Mouse (Mus musculus) forebrain, embryonic 10.5 days (tissue): ENCODE results near the gene Dip2b. TPM values are rescaled to one million over a fixed set of nuclear protein-coding genes. Genes with fewer than 3 reads are reported as not detected.

Source experiments
- DNase-seq: peaks from one replicate; pipeline ENCODE4 v3.0.0-alpha.2; 2017; ENCODE audit warnings: low spot score; ENCODE audit errors: extremely low spot score
- H3K27ac ChIP-seq: fragments of 300-500 bp; sonication (generic); 2 replicates; pipeline ENCODE4 v1.5.1; 2016; ENCODE audit warnings: mild to moderate bottlenecking
- H3K27me3 ChIP-seq: fragments of 300-500 bp; sonication (generic); 2 replicates; pipeline ENCODE4 v1.6.1; 2016; ENCODE audit warnings: mild to moderate bottlenecking; ENCODE audit not compliant: poor library complexity, severe bottlenecking
- H3K36me3 ChIP-seq: fragments of 300-500 bp; sonication (generic); replicated peaks from 2 replicates; pipeline ENCODE4 v1.6.1; 2016; ENCODE audit warnings: mild to moderate bottlenecking, moderate library complexity
- H3K4me1 ChIP-seq: fragments of 300-500 bp; sonication (generic); 2 replicates; pipeline ENCODE4 v1.6.1; 2016
- H3K4me3 ChIP-seq: fragments of 300-500 bp; sonication (generic); 2 replicates; pipeline ENCODE4 v1.5.1; 2016; ENCODE audit warnings: mild to moderate bottlenecking, moderate library complexity
- H3K9me3 ChIP-seq: fragments of 300-500 bp; sonication (generic); 2 replicates; pipeline ENCODE4 v1.6.1; 2016; ENCODE audit warnings: mild to moderate bottlenecking, moderate library complexity
- WGBS: fragments of 180-500 bp; shearing (Covaris S2); methylation state at CpG from one replicate; pipeline ENCODE4 v1.1.7; 2016; 5-methylcytosine and 5-hydroxymethylcytosine counted together
- polyA plus RNA-seq: library from polyadenylated mRNA; unstranded; fragments of >200 nt; fragmentation: Nextera tagmentation; extraction: Ambion mirVana; gene quantifications from 2 replicates; pipeline ENCODE4 v1.2.1, GENCODE M21; 2016

Dip2b gene
- polyA plus RNA-seq, 1 experiment from 2014 or later, result 17.4 TPM

DNA sequence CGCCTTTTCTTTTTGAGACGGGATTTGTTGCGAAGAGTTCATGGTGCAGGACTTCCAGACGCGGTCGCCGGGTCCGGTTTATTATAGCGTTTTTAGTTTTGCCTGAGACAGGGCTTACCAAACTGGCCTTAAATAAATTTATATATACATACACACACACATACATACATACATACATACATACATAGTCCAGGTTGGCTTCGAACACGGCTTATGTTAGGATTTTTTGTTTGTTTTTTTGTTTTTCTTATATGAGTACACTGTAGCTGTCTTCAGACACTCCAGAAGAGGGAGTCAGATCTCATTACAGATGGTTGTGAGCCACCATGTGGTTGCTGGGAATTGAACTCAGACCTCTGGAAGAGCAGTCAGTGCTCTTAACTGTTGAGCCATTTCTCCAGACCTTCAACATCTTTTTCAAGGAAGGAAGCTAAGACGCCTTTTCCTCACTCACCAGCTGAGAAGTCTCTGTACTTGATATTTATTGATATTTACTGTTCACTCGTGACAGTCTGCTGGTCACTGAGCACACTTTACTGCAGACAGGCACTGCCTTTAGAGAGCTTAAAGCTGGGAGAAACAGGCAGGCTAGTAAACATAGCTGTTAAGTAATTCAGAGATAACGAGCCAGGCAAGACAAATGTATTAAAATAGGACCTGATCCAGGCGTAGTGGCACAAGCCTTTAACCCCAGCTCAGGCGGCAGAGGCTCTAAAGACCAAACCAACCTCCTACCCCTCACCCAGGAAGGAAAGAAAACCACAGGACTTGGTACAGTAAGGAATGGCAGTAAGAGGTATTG, 190.3 kb downstream of the Dip2b start:
- Histone ChIP-seq H3K4me3 (peak overlapping the region; percentile 86), H3K27me3 (no peaks in the 10 kb centered on the region), H3K36me3 (peaks cover 49% of the 10 kb centered on the region), H3K27ac (peak overlapping the region; percentile 100), H3K9me3 (peaks cover 3% of the 10 kb centered on the region; the same call in 1 of the 2 replicates), H3K4me1 (peaks cover 23% of the 10 kb centered on the region)
- 20% methylated on average over 16 of the region's 16 CpGs for WGBS
- no peak for DNase-seq

DNA sequence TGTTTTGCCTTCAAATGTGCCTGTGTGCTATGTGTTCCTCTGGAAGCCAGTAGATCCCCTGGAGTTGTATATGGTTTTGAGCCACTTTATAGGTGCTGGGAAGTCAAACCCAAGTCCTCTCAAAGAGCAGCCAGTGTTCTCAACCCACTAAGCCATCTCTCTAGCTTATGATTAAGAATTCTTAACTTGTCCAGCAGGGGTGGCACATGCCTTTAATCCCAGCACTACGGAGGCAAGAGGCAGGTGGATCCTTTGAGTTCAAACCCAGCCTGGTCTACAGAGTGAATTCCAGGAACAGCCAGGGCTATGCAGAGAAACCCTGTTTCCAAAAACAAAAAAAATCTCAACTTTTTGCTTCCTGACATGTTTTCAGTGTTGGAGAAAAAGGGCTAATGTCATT, 192.2 kb downstream of the Dip2b start:
- no peaks in the 10 kb centered on the region for H3K9me3 ChIP-seq
- no peak for DNase-seq
- no peaks in the 10 kb centered on the region for H3K27me3 ChIP-seq
- no peak overlapping the region for H3K27ac ChIP-seq
- peaks cover 23% of the 10 kb centered on the region for H3K4me1 ChIP-seq
- H3K36me3 ChIP-seq, result peaks cover 49% of the 10 kb centered on the region
- no peak overlapping the region for H3K4me3 ChIP-seq
- WGBS, result 81% methylated on average over 1 of the region's 1 CpGs

DNA sequence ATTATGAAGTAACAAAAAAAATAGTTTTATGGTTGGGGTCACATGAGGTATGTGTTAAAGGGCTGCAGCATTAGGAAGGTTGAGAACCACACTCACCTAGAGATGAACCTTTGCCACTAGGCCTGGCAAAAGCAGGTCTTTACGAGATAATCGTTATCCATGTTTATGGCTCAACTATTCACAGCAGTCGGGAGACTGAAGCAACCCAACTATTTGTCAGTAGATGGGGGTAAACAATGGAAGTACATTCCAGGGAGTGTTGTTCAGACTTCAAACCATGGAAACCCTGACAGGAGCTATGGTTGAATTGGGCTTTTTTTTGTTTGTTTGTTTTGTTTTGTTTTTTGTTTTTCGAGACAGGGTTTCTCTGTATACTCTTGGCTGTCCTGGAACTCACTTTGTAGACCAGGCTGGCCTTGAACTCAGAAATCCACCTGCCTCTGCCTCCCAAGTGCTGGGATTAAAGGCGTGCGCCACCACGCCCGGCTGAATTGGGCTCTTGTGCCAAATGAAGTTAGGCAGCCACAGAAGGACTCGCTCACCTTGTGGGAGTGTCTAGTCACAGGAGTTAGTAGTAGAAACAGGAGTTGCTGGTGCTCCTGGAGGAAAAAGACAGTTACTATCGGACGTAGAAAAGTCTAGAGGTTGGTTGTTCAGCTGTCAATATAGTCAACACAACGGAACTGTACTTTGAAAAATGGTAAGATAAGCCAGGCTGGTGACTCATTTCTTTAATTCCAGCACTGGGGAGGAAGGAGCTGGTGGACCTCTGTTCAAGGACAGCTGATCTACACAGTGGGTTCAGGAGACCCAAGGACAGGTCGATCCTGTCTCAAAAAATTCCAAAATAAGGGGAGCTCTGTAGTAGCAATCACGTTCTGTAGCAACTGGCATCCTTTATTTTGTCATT, 193.4 kb downstream of the Dip2b start:
- whole genome bisulfite sequencing, result 95% methylated on average over 14 of the region's 14 CpGs
- H3K36me3 ChIP-seq, result peaks cover 58% of the 10 kb centered on the region
- DNase-seq, result no peak

DNA sequence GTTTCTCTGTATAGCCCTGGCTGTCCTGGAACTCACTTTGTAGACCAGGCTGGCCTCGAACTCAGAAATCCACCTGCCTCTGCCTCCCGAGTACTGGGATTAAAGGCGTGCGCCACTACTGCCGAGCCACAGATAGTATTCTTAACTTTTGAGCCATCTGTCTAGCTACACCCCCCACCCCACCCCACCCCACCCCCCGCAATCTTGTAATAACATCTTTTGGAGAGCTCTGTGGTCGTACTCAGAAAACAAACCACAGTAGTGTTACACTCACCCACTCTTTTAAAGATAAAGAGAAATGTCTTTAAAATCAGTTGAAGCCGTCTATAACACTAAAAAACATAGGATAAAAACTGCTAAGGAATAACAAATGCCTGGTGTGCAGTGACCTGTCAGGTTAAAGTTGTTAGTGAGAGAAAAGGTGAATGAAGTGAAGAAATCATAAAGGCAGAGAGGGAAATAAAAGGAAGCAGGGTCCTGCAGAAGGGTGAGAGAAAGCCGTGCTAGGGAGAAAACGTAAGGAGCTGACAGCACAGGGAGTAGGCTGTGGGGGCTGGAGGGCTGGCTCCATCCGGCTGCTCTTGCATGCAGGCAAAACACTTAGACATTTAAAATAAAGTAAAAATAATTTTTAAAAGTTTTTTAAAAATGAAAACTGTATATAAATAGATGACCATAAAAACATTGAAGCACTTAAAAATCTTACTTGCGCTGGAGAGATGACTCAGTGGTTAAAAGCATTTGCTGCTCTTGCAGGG, 196.9 kb downstream of the Dip2b start:
- no peak for DNase-seq
- WGBS, result 93% methylated on average over 12 of the region's 12 CpGs
- H3K9me3 ChIP-seq, result no peaks in the 10 kb centered on the region
- no peaks in the 10 kb centered on the region; the same call in 1 of the 2 replicates for H3K4me1 ChIP-seq
- H3K4me3 ChIP-seq, result no peak overlapping the region
- no peak overlapping the region for H3K27ac ChIP-seq
- peaks cover 92% of the 10 kb centered on the region for H3K36me3 ChIP-seq
- H3K27me3 ChIP-seq, result no peaks in the 10 kb centered on the region

More for the DNA sequence above, 193.4 kb downstream of the Dip2b start:
- H3K9me3 ChIP-seq, result no peaks in the 10 kb centered on the region
- H3K27me3 ChIP-seq, result no peaks in the 10 kb centered on the region
- no peak overlapping the region for H3K4me3 ChIP-seq
- H3K27ac ChIP-seq, result no peak overlapping the region
- peaks cover 19% of the 10 kb centered on the region for H3K4me1 ChIP-seq

DNA sequence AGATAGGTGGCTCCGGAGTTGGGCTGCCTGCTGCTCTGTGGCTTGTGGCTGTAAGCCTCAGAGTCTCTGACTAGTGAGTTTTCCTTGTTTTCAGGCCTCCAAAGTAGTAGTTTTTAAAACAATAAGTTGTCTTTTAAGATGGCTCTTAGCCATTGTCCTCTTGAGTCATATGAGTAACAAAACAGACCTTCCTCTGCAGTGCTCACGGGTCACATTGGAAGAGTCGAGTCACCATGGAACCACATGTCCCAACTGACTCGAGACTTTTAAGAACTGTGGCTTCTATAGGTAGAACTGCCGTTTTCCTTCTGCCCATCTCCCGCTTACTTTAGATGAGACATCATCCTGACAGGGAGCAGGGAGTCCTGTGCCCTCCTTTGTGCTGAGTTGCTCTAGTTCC, 198.5 kb downstream of the Dip2b start:
- 89% methylated on average over 6 of the region's 6 CpGs for WGBS
- no peak for DNase-seq
- H3K4me3 ChIP-seq, result no peak overlapping the region
- no peaks in the 10 kb centered on the region for H3K4me1 ChIP-seq
- H3K36me3 ChIP-seq, result peaks cover 99% of the 10 kb centered on the region
- H3K9me3 ChIP-seq, result no peaks in the 10 kb centered on the region
- H3K27ac ChIP-seq, result no peak overlapping the region
- no peaks in the 10 kb centered on the region for H3K27me3 ChIP-seq

DNA sequence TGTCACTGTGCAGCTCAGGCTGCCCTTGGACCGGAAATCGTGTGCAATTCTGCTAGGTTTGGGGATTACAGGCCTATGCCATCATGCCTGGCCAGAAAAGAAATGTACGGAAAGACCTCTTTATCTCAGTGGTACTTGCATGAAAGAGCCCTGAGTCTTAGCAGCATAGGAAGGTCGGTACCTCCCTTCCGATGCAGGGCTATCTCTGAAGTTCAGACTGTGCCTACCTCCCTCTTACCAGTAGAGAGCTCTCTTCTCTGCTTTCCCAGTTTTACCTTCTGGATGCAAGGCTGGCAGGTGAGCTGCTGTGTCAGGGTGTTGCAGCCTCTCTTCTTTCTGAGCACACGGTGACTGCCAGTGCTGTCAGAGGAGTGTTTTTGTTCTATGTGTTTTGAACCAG, 203.3 kb downstream of the Dip2b start:
- no peak for DNase-seq
- no peaks in the 10 kb centered on the region for H3K9me3 ChIP-seq
- no peaks in the 10 kb centered on the region for H3K4me1 ChIP-seq
- H3K27me3 ChIP-seq, result no peaks in the 10 kb centered on the region
- H3K4me3 ChIP-seq, result no peak overlapping the region
- WGBS, result 98% methylated on average over 6 of the region's 6 CpGs
- H3K36me3 ChIP-seq, result peaks cover 99% of the 10 kb centered on the region
- H3K27ac ChIP-seq, result no peak overlapping the region

DNA sequence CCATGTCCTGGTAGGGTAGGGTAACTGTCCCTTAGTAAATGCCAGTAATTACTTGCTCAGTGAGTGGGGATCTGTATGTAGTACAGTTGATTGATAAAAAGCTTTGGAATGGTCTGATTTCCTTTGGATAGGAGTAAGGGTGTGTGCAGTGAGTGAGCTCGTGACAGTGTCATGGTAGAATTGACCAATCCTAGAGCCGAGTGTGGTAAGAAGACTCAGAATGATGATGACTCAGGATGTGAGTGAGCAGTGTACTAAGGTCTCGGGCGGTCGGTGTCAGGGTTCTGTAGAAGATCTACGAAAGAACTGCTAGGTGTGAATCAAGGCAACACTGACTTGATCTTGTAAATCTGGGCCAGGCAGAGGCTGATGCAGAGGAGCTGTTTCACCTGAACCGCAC, 207.5 kb downstream of the Dip2b start:
- peaks cover 100% of the 10 kb centered on the region for H3K36me3 ChIP-seq
- 95% methylated on average over 7 of the region's 7 CpGs for WGBS
- H3K27ac ChIP-seq, result no peak overlapping the region
- no peak overlapping the region for H3K4me3 ChIP-seq
- no peaks in the 10 kb centered on the region for H3K4me1 ChIP-seq
- H3K9me3 ChIP-seq, result no peaks in the 10 kb centered on the region
- H3K27me3 ChIP-seq, result no peaks in the 10 kb centered on the region
- DNase-seq, result no peak

DNA sequence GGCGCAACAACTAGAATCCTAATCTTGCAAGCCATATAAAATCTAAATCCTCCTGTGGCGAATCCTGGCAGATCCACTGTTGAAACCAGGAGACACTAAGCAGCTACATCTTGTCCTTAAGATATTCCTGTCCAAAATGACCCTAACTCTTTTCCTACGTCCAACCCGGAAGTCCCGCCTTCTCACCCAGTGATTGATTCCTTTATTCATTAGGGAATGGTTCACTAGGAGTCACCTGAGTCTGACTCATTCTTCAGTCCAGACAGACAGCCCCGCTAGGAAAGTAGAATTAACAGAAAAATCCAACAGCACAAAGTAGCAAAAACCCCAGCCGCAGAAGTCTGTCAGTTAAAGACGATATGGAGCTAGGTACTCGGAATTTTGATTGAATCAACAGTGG, 208.8 kb downstream of the Dip2b start:
- 96% methylated on average over 9 of the region's 9 CpGs for WGBS
- H3K9me3 ChIP-seq, result no peaks in the 10 kb centered on the region
- H3K4me1 ChIP-seq, result no peaks in the 10 kb centered on the region
- no peaks in the 10 kb centered on the region for H3K27me3 ChIP-seq
- H3K36me3 ChIP-seq, result peaks cover 100% of the 10 kb centered on the region
- H3K4me3 ChIP-seq, result no peak overlapping the region
- DNase-seq, result no peak
- no peak overlapping the region for H3K27ac ChIP-seq

DNA sequence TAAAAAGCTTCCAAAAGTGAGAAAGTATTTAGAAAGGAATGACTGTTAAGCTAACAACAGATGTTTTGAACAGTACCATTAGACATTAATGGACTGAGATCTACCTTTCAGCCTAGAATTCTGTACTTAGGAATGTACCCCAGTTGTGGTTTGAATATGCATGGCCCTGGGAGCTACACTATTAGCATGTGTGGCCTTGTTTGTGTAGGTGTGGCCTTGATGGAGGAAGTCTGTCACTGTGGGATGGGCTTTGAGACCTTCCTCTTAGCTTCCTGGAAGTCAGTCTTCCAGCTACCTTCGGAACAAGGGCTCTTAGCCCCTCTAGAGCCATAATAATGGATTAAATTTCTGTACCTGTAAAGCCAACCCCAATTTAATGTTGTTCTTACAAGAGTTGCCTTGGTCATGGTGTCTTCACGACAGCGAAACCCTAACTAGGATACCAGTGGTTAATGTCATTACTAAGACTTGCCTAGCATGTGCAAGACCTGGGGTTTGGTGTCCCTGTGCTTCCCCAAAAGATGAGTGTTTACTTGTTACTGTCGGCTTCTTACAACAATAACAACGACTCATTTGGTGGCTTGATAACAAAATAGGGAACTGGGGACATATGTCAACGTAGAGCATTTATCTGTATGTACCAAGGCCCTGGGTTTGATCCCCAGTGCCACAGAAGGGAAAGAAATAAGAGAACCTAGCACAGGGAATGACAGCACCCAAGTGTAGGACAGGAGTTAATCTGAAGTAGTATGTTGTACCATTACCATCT, 210.4 kb downstream of the Dip2b start:
- Histone ChIP-seq H3K27ac (no peak overlapping the region), H3K4me3 (no peak overlapping the region), H3K4me1 (no peaks in the 10 kb centered on the region), H3K27me3 (no peaks in the 10 kb centered on the region), H3K9me3 (no peaks in the 10 kb centered on the region), H3K36me3 (peaks cover 100% of the 10 kb centered on the region)
- DNase-seq, result no peak
- 95% methylated on average over 6 of the region's 6 CpGs for WGBS

DNA sequence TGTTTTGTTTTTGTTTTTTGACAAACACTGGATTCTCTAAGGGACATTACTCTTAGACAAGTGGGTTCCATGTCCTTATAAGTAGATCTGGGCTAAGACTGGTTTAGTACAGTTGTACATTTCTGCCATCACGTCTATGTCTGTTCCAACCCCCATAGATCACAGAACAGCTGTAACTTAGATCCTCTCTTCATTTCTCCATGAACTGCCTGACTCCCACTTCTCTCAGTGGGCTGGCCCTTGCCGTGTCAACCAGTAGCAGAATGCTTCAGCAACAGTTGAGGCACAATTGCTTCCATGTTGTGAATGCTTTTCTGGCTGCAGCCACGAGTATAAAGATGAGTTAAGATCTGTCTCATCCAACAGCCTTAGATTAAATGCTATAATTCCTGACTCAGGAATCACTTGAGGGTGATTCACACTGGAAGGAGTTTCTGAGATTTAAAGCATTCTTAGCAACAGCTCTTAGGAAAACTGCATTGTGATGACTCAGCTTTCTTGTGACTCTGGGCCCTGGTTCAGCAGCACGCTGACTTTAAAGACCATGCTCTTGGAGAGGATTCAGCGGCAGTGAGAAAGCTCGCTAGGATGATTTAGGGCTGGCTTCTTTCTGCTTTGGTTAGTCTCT, 212.8 kb downstream of the Dip2b start:
- DNase-seq, result no peak
- Histone ChIP-seq H3K4me1 (no peaks in the 10 kb centered on the region), H3K36me3 (peaks cover 100% of the 10 kb centered on the region), H3K9me3 (no peaks in the 10 kb centered on the region), H3K4me3 (no peak overlapping the region), H3K27ac (no peak overlapping the region), H3K27me3 (no peaks in the 10 kb centered on the region)
- 93% methylated on average over 6 of the region's 6 CpGs for WGBS

DNA sequence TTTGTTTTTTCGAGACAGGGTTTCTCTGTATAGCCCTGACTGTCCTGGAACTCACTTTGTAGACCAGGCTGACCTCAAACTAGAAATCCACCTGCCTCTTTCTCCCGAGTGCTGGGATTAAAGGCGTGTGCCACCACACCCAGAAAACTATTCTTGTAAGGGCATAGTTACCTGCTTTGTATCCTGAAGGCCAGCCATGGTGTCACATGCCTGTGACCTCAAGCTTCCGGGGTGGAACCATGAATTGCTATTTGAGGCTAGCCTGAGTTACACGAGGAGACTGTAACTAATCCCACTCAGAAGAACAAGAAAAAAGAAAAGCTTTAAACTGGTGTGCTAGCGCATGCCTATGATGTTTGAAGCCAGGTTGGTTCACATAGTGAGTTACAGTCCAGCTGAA, 217.9 kb downstream of the Dip2b start:
- Histone ChIP-seq H3K27ac (no peak overlapping the region), H3K27me3 (no peaks in the 10 kb centered on the region), H3K4me3 (no peak overlapping the region), H3K9me3 (no peaks in the 10 kb centered on the region), H3K4me1 (no peaks in the 10 kb centered on the region), H3K36me3 (peaks cover 91% of the 10 kb centered on the region)
- DNase-seq, result no peak
- WGBS, result 93% methylated on average over 6 of the region's 6 CpGs

DNA sequence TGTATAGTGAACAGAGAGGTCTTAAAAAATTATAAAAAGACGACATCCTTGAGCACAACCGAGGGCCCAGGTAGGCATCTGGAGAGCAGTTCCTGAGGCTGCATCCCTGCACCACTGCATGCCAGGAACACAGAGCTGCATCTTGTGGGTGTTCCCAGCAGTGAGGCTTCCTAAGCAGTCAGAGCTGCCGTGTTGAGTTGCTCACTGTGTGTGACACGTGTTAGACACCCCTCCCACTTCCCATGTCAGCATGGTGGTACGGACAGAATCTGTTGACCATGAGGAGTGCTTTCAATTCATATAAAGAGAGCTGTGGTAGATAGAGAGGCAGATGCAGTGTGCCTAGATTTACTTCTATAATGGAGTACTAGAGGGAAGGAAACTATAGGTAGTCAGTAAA, 218.8 kb downstream of the Dip2b start:
- Histone ChIP-seq H3K27ac (no peak overlapping the region), H3K4me1 (no peaks in the 10 kb centered on the region), H3K36me3 (peaks cover 90% of the 10 kb centered on the region), H3K27me3 (no peaks in the 10 kb centered on the region), H3K9me3 (no peaks in the 10 kb centered on the region), H3K4me3 (no peak overlapping the region)
- WGBS, result 95% methylated on average over 5 of the region's 5 CpGs
- no peak for DNase-seq
